Mouse (Mus musculus) forebrain, embryonic 11.5 days (tissue): ENCODE measurements around the gene Pygl. TPM values are rescaled to one million over a fixed set of nuclear protein-coding genes. Genes with fewer than 3 reads are reported as not detected.
A peak's percentile ranks its signal among the peaks of the same experiment; 100 is the strongest.

Experiments used
- ATAC-seq: fragments of 200-750 bp; cut with Nextera tagmentation; replicated peaks from 2 replicates; pipeline ENCODE4 v1.8.0; 2017; ENCODE audit warnings: moderate TSS enrichment; ENCODE audit not compliant: low FRiP score
- DNase-seq: peaks from one replicate; pipeline ENCODE4 v3.0.0-alpha.2; 2017; ENCODE audit warnings: low spot score
- H3K27ac ChIP-seq: fragments of 300-500 bp; sonication (generic); 2 replicates; pipeline ENCODE4 v1.5.1; 2014; ENCODE audit warnings: low read depth, low read length
- H3K27me3 ChIP-seq: fragments of 300-500 bp; sonication (generic); 2 replicates; pipeline ENCODE4 v1.6.1; 2014; ENCODE audit warnings: mild to moderate bottlenecking, low read length, mixed read lengths; ENCODE audit not compliant: control insufficient read depth, insufficient read depth
- H3K36me3 ChIP-seq: fragments of 300-500 bp; sonication (generic); 2 replicates; pipeline ENCODE4 v1.6.1; 2014; ENCODE audit warnings: mild to moderate bottlenecking, low read length, moderate library complexity, mixed read lengths; ENCODE audit not compliant: control insufficient read depth, insufficient read depth
- H3K4me1 ChIP-seq: fragments of 300-500 bp; sonication (generic); replicated peaks from 2 replicates; pipeline ENCODE4 v1.6.1; 2014; ENCODE audit warnings: low read length, mixed read lengths; ENCODE audit not compliant: control insufficient read depth, insufficient read depth
- H3K4me2 ChIP-seq: fragments of 300-500 bp; sonication (generic); 2 replicates; pipeline ENCODE4 v1.6.1; 2014; ENCODE audit warnings: low read depth, mild to moderate bottlenecking, low read length, moderate library complexity, mixed read lengths; ENCODE audit not compliant: severe bottlenecking
- H3K4me3 ChIP-seq: fragments of 300-500 bp; sonication (generic); 2 replicates; pipeline ENCODE4 v1.5.1; 2014; ENCODE audit warnings: low read depth, low read length
- H3K9ac ChIP-seq: fragments of 300-500 bp; sonication (generic); 2 replicates; pipeline ENCODE4 v1.6.1; 2014; ENCODE audit warnings: low read length
- H3K9me3 ChIP-seq: fragments of 300-500 bp; sonication (generic); 2 replicates; pipeline ENCODE4 v1.6.1; 2016; ENCODE audit warnings: low read length, mixed read lengths; ENCODE audit not compliant: control insufficient read depth
- WGBS: fragments of 180-500 bp; shearing (Covaris S2); extraction: QIAGEN DNeasy Blood & Tissue Kit; methylation state at CpG from one replicate; pipeline ENCODE4 v1.1.7; 2014; 5-methylcytosine and 5-hydroxymethylcytosine counted together
- polyA plus RNA-seq: library from polyadenylated mRNA; unstranded; fragments of >200 nt; fragmentation: Nextera tagmentation; extraction: Ambion mirVana; gene quantifications from 2 replicates; pipeline ENCODE4 v1.2.1, GENCODE M21; 2014

The Pygl gene
- polyA plus RNA-seq, 1 experiment from 2014 or later: 5.9 TPM

DNA sequence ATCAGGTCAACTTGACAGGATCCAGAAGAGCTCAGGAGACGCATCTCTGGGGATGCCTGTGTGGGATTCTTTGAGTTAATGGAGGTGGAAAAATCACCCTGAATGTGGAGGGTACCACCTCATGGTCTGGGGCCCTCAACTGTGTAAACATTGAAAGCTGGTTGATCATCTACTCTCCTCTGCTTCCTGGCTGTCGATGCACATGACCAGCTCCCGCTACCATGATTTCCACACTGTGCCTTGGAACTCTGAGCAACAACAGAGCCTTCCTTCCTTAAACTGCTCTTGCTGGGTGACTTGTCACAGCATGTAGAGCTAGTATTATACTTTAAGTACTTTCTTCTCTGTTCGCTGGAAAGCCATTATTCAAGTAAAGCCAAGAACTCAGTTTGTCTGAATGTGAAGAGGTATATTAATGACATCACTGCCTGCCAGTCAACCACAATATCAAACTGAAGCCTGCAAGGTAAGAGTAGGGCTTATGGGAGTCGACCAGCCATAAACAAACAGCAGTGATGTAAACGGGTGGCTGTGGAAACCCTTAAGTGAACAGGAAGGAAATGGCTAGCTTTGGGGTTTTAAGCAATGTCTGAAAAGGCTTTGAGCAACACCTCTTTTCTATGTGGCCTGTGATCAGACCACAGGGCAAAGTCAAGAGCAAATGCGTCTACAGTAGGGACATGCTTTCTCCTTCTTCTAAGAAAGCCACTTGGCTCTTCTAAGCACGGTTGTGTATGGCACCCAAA is 12.3 kb downstream of the Pygl start:
- DNase-seq: no peak
- H3K27ac ChIP-seq: no peak overlapping the region
- H3K36me3 ChIP-seq: no peaks in the 10 kb centered on the region
- ATAC-seq: no peak
- WGBS: 89% methylated on average over 8 of the region's 8 CpGs
- peaks cover 2% of the 10 kb centered on the region; the same call in 1 of the 2 replicates for H3K4me1 ChIP-seq
- no peak overlapping the region for H3K9ac ChIP-seq
- no peaks in the 10 kb centered on the region for H3K9me3 ChIP-seq
- no peaks in the 10 kb centered on the region for H3K27me3 ChIP-seq
- no peak overlapping the region for H3K4me3 ChIP-seq
- no peak overlapping the region for H3K4me2 ChIP-seq

GRCm38 (mm10) chr12:70216229-70216800 is 15.0 kb downstream of the Pygl start:
- DNase-seq: no peak
- WGBS: 47% methylated on average over 16 of the region's 16 CpGs

GRCm38 (mm10) chr12:70214281-70214680 is 17.0 kb downstream of the Pygl start:
- Histone ChIP-seq H3K27me3 (no peaks in the 10 kb centered on the region), H3K9ac (no peak overlapping the region), H3K4me2 (no peak overlapping the region), H3K4me3 (no peak overlapping the region), H3K9me3 (no peaks in the 10 kb centered on the region), H3K36me3 (no peaks in the 10 kb centered on the region), H3K4me1 (no peaks in the 10 kb centered on the region; the same call in 1 of the 2 replicates), H3K27ac (no peak overlapping the region)
- DNase-seq (no peak), ATAC-seq (no peak)
- 88% methylated on average over 8 of the region's 8 CpGs for WGBS

More at GRCm38 (mm10) chr12:70216229-70216800, 15.0 kb downstream of the Pygl start:
- no peak overlapping the region for H3K9ac ChIP-seq
- no peaks in the 10 kb centered on the region; the same call in 1 of the 2 replicates for H3K4me1 ChIP-seq
- H3K36me3 ChIP-seq: no peaks in the 10 kb centered on the region
- H3K9me3 ChIP-seq: no peaks in the 10 kb centered on the region
- no peak overlapping the region for H3K4me3 ChIP-seq
- no peak for ATAC-seq
- no peak overlapping the region for H3K27ac ChIP-seq
- no peak overlapping the region for H3K4me2 ChIP-seq
- no peaks in the 10 kb centered on the region for H3K27me3 ChIP-seq

DNA sequence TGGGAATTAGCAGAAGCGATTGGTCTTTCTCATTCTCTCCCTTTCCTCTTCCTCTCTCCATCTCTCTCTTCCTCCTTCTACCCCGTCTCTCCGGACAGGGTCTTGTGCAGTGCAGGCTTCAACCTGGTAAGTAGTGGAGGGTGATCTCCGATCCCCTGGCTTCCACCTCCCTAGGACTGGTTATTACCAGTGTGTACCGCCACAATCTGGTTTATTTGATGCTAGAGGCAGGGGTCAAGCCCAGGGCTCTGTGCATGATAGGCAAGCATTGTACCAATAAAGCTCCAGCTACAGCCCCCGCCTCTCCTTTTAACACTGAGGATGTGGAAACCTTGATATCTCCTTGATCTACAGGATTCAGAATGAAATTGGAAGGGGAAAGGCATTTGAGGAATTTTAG is 17.7 kb downstream of the Pygl start:
- ATAC-seq (no peak), DNase-seq (no peak)
- Histone ChIP-seq H3K27ac (no peak overlapping the region), H3K4me1 (no peaks in the 10 kb centered on the region; the same call in 1 of the 2 replicates), H3K36me3 (no peaks in the 10 kb centered on the region), H3K9ac (no peak overlapping the region), H3K27me3 (no peaks in the 10 kb centered on the region), H3K9me3 (no peaks in the 10 kb centered on the region), H3K4me2 (no peak overlapping the region), H3K4me3 (no peak overlapping the region)
- WGBS: 89% methylated on average over 6 of the region's 6 CpGs

DNA sequence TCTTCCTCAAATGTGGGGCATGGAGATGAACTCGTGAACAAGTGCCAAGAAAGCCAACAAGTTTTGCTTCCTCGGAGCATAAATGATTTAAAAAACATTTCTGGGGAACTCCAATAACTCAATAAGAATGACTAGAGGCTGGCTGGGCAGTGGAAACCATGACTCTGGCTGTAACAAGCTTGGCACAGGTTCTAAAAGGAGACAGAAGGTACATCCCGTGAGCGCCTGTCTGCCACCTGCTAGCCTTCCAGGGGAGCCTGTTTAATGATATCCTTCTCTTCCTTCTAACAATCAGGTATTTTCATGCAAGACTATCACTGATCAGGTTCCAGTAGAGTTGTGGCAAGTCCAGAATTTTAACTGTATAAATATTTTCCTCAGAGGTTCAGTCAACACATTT is 18.8 kb downstream of the Pygl start:
- 89% methylated on average over 4 of the region's 4 CpGs for WGBS

DNA sequence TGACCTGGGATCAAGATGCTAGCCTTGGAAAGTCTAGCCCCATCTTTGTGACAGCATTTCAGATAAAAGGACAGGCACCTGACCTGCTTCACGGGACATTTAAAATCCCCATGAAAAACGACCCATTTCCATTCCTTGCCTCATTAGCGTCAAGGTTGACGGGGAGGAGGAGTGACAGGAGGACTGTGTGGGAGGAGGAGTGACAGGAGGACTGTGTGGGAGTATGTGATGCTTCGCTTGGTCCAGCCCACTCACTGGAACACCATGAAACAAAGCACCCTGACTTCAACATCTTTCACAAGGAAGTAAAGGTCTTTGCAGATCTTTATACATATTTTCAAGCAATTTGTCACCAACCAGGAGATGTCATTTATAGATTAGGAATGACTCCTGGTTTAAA is 23.1 kb downstream of the Pygl start:
- 73% methylated on average over 5 of the region's 5 CpGs for WGBS
- no peaks in the 10 kb centered on the region for H3K4me1 ChIP-seq
- no peaks in the 10 kb centered on the region for H3K9me3 ChIP-seq
- H3K4me3 ChIP-seq: no peak overlapping the region
- H3K9ac ChIP-seq: no peak overlapping the region
- ATAC-seq: no peak
- H3K4me2 ChIP-seq: no peak overlapping the region
- H3K36me3 ChIP-seq: no peaks in the 10 kb centered on the region
- H3K27me3 ChIP-seq: no peaks in the 10 kb centered on the region
- no peak overlapping the region for H3K27ac ChIP-seq
- no peak for DNase-seq

More for the DNA sequence above, 18.8 kb downstream of the Pygl start:
- H3K27ac ChIP-seq: no peak overlapping the region
- DNase-seq (no peak), ATAC-seq (no peak)
- no peaks in the 10 kb centered on the region for H3K36me3 ChIP-seq
- no peaks in the 10 kb centered on the region for H3K27me3 ChIP-seq
- H3K4me1 ChIP-seq: no peaks in the 10 kb centered on the region; the same call in 1 of the 2 replicates
- H3K4me2 ChIP-seq: no peak overlapping the region
- H3K4me3 ChIP-seq: no peak overlapping the region
- no peak overlapping the region for H3K9ac ChIP-seq
- H3K9me3 ChIP-seq: no peaks in the 10 kb centered on the region

DNA sequence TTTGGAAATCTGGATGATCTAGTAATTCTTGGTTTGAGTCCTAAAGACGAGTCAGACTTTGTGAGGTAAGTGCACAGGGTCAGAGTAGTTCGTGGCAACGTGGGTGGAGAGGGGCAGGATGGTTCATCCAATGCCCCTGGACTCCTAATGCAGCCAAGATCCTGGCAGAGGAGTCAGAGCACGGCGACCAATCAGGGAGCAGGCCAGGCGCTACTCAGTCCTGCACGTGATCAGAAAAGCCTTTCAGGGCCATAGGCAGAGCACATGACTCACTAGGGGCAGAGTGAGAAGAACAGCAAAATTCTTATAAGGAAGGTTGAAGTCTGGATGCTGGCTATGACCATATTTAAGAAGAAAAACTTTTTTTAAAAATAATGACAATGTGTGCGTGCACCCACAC is 26.9 kb downstream of the Pygl start:
- ATAC-seq (no peak), DNase-seq (no peak)
- Histone ChIP-seq H3K4me2 (no peak overlapping the region), H3K9me3 (no peaks in the 10 kb centered on the region), H3K27ac (no peak overlapping the region), H3K4me1 (no peaks in the 10 kb centered on the region), H3K27me3 (no peaks in the 10 kb centered on the region), H3K4me3 (no peak overlapping the region), H3K36me3 (no peaks in the 10 kb centered on the region), H3K9ac (no peak overlapping the region)
- 82% methylated on average over 8 of the region's 8 CpGs for WGBS

- no peak overlapping the region for H3K4me3 ChIP-seq
- H3K9ac ChIP-seq: no peak overlapping the region
- no peaks in the 10 kb centered on the region for H3K9me3 ChIP-seq
- DNase-seq (peak; percentile 18), ATAC-seq (no peak)
- no peaks in the 10 kb centered on the region for H3K4me1 ChIP-seq
- no peak overlapping the region for H3K4me2 ChIP-seq
- WGBS: 77% methylated on average over 5 of the region's 5 CpGs
- no peaks in the 10 kb centered on the region for H3K27me3 ChIP-seq
- no peaks in the 10 kb centered on the region for H3K36me3 ChIP-seq
- H3K27ac ChIP-seq: no peak overlapping the region
Measured at GRCm38 (mm10) chr12:70201926-70202529, 29.3 kb downstream of the Pygl start.
